Mouse (Mus musculus): ENCODE results near the gene Rbm20. TPM values are rescaled to one million over a fixed set of nuclear protein-coding genes. Genes with fewer than 3 reads are reported as not detected.
"Not testable (repeated sequence)": the region's sequence is repeated elsewhere in the genome, so short reads cannot be mapped to it uniquely, and the experiment has no call there.

The Rbm20 gene
- total RNA-seq, 2 experiments from 2014 or later, result 1.7 to 2.9 TPM

DNA sequence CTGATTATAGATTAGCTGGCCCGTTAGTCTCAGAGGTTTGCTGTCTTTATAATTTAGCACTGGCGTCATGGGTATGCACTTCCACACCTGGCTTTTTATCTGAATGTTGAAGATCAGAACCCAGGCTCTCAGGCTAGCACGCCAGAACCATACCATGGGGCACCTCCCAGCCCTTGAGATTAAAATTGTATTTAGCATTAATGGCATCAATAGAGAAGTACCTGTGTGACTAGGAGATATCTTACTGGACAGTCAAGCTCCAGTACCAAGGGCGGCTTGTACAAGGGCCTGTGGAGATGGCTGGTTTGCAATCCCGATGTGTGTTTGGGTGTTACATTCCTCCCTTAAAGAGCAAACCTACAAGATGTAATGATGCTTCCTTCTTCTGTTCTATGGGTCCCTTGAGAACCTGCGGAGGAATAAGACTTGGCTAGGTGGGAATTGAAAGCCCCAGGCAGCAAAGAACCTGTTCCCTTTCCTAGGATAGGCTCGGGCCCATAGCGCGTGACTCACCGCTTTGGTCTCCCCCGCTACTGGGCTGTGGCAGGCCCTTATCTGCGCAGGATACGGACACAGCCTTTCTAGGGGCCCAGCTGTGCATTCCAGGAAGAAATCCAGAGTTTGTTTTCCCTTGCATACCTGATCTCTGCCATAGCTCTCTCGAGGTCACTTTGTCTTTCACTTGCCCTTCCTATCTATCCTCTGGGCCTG is 111.7 kb downstream of the Rbm20 start:
- no peak for DNase-seq (ENCODE audit: low spot score in 2 of 2)

DNA sequence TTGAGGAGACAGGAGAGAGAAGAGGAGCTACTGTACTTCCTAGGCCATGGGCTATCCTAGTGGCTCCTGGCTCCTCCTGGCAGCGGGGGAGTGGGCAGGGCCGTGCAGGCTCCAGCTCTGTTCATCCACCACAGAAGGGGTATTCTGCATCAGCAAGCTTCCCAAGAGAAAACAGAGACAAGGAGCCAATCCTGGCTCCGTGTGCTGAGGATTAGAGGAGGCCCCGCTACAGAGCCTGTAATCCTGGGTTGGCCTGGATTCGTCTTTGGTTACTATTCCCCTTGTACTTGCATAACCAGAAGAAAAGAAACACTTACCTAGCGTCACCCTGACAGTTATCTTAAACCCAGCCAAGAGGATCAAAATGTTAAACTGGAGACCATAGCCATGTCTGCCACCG is 112.5 kb downstream of the Rbm20 start:
- DNase-seq (ENCODE audit: low spot score in 2 of 2), result no peak

DNA sequence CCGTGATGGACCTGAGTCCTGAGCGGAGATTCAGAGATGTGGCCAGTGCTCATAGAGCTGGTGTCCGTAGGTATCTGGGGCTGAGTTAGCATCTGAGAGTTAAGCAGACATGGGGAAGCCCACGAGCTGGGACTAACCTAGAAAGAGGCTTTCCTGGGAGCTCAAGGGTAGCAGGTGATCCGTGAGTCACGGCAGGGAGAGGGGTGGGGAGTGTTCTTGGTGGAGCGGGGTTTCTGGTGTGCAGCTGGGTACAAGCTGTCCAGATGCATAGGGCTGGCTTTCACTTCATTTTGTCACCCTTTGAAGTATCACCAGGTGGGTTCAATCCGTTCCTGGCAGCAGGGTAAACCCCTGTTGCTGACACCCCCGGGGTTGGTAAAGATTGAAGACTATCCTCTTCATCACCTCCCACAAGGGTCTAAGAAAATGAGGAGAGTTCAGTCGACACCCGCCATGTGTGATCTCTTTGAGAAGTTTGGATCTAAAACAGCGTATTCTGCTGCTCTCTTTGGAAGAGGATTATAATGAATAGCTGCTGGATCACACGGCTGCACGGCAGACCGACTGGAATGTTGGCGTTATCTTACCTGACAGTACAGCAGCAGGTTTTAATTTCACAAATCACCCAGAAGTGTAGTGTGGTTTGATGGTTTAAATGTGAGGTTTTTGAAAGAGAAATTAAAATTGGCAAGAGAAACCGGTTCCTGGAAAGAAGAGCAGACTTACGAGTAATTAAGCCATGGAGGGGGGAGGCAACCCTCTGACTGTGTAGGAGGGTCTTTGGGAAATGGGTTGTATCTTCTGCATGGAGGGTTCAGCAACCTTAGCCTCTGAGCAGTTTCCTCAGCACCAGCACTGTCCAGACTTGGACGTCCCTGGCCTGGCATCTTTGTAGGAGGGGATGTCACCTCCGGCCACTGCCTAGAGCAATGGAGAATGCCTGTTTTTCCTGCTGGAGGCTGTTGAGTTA is 114.9 kb downstream of the Rbm20 start:
- no peak for DNase-seq (ENCODE audit: low spot score in 2 of 2)

DNA sequence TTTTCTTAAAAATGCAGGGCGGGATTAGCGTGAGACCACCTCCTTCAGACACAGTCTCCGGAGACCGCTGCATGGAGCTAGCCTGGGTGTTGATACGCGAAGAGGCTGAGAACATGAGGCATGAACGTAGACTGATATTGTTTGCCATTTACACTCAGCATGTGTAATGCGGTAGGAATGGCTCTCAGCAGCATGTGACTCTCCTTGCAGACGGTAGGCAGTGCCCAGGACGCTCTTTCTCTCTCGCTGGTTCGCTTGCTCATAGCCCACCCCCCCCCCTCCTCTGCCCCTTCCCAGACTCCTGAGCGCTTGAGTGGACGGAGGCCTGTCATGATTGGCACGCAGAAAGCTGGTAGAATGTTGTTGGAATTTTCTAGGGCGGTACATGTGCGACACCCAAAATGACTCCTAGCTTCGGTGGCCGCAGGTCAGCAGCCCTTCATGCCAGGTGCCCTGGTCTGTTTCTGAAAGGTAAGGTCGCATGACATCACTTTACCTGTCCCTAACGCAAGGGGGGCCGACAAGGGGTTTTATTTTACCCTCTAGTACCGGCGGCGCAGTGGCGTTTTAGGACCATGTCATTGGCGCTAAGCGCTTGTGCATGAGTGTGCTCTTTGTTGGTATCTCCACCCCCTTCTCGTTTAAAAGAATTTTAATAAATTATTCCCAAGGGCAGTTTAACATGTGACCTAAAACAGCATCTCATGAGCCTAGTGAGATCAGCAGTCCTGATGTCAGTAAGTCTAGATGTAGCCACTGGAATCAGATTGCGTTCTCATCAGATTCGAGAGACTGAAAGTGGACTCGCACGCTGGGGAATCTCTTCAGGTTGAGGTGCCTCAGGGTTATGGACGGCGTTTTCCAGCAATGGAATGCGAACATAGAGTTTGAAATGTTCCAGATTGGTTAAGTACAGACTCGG is 116.1 kb downstream of the Rbm20 start:
- no peak for DNase-seq (ENCODE audit: low spot score in 2 of 2)

DNA sequence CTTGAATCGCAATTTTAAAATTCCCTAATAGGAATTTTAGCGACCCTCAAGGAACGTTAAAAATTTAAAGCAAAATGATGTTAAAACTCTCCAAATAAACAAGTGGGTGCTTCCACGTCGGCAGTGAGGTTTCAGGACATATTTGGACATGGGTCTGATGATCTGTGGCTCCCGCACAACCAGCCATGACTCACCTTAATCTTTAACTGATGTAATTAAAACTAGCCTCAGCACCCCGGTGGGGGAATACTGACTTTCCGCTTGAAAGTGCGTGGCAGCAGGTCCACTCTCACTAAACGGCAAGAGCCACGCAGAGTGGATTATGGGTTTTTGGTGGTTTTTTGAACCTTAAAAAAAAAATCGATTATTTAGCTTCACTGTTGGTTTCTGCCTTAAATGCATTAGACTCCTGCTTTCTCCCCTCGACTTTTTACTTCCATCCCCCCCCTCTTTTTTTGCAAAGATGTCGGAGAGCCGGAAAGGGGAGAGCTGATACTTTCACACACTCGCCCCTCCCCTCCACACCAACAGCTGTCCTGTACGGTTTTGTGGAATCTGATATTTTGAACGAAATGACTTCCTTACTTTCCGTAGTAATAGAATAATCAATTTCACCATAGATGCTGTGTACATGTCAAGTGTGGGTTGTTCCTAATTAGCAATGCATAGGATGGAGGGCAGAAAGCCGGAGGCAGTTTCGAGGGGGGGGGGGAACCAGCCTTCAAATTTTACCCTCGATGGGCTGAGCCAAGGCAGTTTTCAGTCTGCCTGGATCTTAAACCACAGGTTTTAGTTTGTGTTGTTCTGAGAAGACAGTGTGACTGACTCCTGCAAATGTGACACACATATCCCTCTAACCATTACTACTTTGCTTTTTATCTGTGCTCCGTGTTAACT is 117.1 kb downstream of the Rbm20 start:
- no peak for DNase-seq (ENCODE audit: low spot score in 2 of 2)

DNA sequence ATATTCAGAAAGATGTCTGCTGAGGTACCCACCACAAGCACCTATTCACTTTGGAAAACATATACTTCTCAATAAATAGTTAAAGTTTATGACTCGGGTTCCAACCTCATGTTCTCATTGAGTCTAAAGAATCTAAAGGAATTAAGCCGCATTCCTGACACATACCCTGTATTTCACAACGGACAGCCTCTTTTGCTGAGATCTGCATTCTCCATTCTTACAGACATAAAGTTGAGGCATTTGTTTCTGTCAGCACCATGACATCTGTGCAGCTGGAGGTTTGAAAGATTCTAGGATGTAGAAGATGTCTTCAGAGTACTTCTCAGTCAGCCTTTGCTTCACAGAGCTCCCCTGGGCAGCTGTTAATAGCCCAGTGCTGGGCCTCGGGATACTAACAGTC is 117.9 kb downstream of the Rbm20 start:
- no peak for DNase-seq (ENCODE audit: low spot score in 2 of 2)

DNA sequence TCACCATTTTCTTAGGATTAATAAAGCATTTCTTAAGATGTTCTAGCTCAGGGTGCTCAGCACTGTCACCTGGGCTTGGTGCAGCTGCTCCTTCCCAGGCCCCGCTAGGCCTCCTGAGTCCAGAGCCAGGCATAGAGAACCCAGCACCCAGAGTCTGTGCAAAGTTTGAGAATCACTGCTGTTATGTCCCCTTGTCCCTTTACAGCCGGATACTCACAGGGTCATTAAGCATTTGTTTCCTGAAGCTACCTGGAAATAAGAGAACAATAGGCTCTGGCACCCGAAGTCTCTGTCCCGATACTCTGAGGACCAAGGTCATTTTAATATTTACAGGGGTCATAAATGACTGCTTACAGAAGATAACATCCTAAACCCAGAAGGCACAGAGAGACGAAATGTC is 118.9 kb downstream of the Rbm20 start:
- DNase-seq (ENCODE audit: low spot score in 2 of 2), result no peak

DNA sequence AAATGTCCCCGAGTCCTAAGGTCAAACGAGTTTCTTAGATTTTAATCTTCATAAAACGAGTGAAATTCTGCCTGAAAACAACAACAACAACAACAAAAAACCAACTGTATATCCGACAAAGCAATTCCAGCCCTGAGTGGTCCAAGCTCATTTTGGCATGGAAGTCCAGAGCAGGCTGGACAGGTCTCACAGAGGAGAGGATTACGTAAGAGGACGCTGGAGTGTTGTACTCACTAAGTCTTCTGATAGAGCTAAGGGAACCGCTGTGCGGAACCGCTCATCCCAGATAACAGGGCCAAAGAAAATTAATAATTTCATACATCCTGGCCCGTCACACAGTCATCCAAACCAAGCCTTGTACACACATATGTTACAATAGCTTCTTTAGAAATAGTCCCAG is 120.7 kb downstream of the Rbm20 start:
- no peak for DNase-seq (ENCODE audit: low spot score in 2 of 2)

DNA sequence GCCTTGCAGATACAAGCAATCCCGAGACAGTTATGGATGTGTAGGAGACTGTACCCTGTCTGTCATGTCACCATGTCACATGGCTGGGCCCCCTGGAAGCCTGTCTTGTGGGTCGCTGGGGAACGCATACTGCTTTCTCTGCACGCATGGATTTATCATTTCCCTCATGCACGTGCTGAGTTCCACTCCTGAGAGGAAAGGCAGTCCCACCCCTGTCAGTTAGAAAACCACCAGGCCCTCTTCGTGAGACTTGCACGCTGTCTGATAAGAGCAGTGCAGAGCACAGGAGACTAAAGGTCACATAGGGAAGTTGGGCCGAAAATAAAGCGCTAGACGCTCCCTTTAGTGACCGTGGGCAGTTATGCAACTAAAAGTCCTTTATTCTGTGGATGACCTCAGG is 122.8 kb downstream of the Rbm20 start:
- DNase-seq (ENCODE audit: low spot score in 2 of 2), result no peak

DNA sequence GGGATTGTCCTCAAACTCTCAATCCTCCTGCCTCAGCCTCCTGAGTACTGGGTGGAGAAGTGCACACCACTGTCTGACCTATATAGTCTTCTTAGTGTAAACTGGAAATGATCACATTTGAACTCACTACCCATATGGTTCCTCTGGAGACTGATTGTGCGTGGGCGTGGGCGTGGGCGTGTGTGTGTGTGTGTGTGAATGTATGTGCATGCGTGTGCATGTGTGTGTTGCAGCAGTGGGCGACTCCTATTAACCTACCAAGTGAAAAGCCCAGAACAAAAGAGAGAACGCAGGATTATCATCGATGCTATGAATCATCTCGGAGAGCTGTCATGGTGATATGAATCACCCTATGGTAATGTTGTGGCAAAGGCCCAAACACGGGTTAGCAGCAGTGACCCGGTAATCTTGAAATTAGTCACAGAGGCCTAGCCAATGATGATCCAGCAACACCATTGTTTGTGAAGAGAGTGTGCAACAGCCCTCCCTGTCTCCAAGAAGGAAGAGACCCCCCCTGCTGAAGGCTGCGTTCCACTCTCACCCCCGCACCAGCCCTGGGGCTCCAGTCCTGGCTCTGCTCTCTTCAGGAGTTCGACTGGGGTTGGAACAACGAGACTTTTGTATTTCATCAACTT is 123.4 kb downstream of the Rbm20 start:
- peak in 1 of 2 experiments; percentile 51 for DNase-seq (ENCODE audit: low spot score in 2 of 2)

DNA sequence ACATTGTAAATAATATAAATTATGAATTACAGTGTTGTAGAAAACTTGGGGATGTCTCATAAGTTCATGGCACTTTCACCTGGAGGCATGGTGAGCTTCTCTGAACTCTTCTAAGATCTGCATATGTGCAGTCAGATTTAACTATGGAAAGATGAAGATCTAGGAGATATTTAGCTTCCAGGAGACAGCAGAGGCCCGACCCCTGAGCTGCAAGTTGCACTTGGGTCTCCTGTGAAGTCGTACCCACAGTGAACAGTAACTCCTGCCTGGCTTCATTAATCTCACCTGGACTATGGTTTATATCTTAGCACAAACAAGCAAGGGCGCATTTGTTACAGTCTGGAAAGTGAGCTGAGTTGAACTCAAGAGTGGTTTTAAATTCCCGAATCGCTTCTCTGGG is 124.3 kb downstream of the Rbm20 start:
- no peak for DNase-seq (ENCODE audit: low spot score in 2 of 2)

DNA sequence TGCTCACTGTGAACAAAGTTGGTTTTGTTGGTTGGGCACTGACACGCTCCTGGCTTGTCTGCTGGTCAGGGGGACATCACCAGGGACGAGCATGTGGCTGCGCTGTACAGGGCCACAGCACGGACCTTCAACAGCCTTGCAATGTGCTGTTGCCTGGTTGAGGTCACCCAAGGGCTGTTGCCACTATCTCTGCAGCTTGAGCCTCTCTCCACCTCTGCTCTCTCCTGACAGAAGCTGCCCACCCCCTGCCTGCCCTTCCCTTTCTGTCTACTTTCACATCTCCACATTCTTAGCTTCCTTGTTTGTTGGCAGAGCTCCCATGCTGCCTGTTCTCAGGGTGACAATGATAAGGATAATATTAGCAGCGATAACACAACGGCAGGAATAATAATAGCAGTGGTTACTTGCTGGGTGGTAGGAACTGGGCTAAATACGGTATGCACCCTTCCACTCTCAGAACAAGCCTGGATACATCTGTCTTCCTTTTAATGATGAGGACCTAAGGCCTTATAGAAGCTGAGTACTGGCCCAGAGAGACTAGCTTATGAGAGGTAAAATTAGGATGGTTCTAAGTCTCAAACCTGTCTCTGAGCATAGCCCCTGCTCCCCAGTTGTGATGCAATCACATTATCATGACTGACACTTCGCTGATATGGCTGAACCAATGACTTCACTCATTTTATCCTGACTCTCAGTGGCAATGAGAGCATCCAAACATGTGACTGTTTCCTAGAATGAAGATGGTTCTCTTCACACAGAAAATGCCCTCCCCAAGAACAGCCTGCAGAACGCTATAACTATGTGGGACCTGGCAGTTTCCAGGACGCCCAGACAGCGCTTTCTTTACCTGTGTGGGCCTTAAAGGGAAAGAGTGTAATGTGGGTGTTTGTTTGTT is 124.9 kb downstream of the Rbm20 start:
- no peak for DNase-seq (ENCODE audit: low spot score in 2 of 2)

DNA sequence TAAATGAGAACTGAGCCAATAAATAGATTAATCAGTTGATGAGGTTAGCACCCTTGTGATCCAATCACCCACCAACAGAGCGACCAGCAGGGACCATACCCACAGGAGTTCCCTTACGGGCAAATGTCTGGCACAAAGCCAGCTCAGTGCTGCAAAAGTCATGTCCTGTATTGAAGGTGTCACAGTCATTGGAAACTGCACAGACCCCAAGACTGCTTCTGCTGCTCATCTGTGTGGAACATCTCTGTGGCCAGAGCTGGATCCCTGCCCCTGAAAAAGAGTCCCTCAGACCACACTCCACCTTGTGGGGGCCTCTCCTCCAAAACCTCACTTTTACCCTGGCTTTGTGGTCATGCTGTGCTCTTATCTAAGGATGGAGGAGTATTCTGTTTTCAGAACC is 126.8 kb downstream of the Rbm20 start:
- no peak for DNase-seq (ENCODE audit: low spot score in 2 of 2)

DNA sequence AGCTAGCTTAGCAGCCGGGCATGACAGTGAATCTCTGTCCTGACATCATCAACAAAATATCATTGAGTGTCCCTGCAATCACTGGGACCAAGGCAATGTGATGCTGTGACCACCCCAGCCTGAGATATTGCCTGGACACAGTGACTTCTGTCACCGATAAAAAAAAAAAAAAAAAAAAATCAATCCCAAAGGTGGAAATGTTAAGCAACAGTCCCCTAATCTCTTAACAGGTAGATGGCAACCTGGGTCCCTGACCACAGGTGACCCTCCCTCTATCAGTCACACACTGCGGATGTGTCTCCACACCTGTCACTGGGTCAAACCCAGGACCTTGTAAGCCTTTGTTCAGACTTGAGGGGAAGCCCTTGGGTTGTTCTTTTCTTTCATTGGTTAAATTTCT is 128.0 kb downstream of the Rbm20 start:
- no peak for DNase-seq (ENCODE audit: low spot score in 2 of 2)

DNA sequence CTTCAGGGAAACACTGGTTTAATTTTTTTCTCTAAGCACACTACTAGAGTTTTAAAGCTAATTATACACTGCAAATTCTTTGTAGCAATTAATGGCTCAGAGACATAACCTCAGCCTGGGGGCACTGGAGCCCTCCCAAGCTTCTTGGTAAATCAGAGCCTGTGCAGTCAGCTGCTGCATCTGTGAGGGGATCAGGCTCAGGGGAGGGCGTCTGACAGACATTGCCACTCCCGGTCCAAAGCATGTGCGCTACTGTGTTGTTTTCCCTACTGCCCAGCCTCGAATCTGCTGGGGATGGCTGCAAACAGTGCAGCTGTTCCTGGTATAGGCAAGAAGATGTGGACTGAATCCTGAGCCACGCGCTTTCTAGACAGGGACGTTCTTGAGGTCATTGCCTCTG is 129.0 kb downstream of the Rbm20 start:
- no peak for DNase-seq (ENCODE audit: low spot score in 2 of 2)

DNA sequence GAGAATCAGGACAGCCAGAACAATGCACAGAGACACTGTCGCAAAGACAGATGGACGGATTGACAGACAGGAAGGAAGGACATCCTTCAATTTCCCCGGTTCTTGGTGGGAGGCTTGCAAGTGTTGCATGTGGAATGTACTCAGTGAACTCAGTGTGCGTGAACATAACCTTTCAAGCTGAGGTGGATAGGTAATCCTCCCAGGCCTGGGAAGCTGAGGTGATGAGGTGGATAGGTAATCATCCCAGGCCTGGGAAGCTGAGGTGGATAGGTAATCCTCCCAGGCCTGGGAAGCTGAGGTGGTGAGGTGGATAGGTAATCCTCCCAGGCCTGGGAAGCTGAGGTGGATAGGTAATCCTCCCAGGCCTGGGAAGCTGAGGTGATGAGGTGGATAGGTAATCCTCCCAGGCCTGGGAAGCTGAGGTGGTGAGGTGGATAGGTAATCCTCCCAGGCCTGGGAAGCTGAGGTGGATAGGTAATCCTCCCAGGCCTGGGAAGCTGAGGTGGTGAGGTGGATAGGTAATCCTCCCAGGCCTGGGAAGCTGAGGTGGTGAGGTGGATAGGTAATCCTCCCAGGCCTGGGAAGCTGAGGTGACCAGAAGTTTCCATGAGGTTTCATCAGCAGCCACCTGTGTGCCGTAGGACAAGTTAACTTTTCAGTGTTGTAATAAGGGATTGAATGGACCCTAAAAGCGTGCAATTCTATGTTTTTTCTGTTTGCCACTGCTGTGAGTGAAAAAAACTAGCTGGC is 129.6 kb downstream of the Rbm20 start:
- DNase-seq (ENCODE audit: low spot score in 2 of 2), result not testable (repeated sequence)

DNA sequence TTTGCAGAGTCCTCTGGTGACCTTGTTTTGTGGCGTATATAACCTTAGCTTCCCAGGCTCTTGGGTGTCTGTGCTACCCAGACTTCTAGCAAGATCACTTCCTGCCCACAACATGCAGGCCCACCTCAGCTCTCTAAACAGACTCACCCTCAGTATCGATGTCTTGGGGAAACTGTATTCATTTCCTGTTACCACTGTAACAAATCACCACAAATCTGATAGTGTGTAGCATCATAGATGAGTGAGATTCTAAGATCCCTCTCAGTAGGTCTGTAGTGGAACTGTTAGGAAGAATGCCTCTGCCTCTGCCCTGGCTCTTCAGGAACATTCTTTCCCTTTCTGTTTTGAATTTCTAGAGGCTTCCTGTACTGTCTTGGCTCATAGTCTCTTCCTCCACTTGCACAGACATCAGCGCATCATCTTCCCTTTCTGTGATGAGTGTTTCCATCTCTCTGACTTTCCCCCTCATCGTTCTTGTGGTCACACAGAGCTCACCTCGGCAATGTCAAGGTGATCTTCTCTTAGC is 130.2 kb downstream of the Rbm20 start:
- DNase-seq (ENCODE audit: low spot score in 2 of 2), result no peak

All from layer of hippocampus, adult 18-20 months (tissue).